Mouse (Mus musculus) brain, embryonic 14.5 days (tissue): Measurements from ENCODE around the gene Snrpg.

Experiments used
- CTCF ChIP-seq: fragments of 200-500 bp; IDR thresholded peaks from 2 replicates; pipeline ENCODE4 v1.5.1; 2012; ENCODE audit warnings: inconsistent platforms, mild to moderate bottlenecking, moderate library complexity, borderline replicate concordance; ENCODE audit not compliant: insufficient read depth, insufficient read length; ENCODE audit errors: extremely low read depth
- POLR2A ChIP-seq: fragments of 200-500 bp; IDR thresholded peaks from 2 replicates; pipeline ENCODE4 v1.6.1; 2012; ENCODE audit warnings: mild to moderate bottlenecking, inconsistent platforms, borderline replicate concordance; ENCODE audit not compliant: poor library complexity, insufficient read depth, insufficient read length, severe bottlenecking; ENCODE audit errors: extremely low read depth

GRCm38 (mm10) chr6:86329943-86330342, 41.2 kb upstream of the Snrpg start:
- TF ChIP-seq POLR2A (no peak), CTCF (peak; percentile 24; the same call in 1 of the 2 replicates)
